Mouse (Mus musculus) intestine, embryonic 15.5 days (tissue): ENCODE measurements around the gene Nrip3. TPM values are rescaled to one million over a fixed set of nuclear protein-coding genes. Genes with fewer than 3 reads are reported as not detected.

ENCODE experiments used
- ATAC-seq: fragments of 200-750 bp; cut with Nextera tagmentation; 2 replicates; pipeline ENCODE4 v1.8.0; 2017; ENCODE audit warnings: moderate TSS enrichment, moderate library complexity
- H3K27ac ChIP-seq: fragments of 300-500 bp; sonication (generic); 2 replicates; pipeline ENCODE4 v1.5.1; 2015; ENCODE audit warnings: mild to moderate bottlenecking, inconsistent platforms
- H3K27me3 ChIP-seq: fragments of 300-500 bp; sonication (generic); replicated peaks from 2 replicates; pipeline ENCODE4 v1.6.1; 2015; ENCODE audit warnings: inconsistent platforms
- H3K36me3 ChIP-seq: fragments of 300-500 bp; sonication (generic); 2 replicates; pipeline ENCODE4 v1.6.1; 2015; ENCODE audit warnings: inconsistent platforms
- H3K4me1 ChIP-seq: fragments of 300-500 bp; sonication (generic); replicated peaks from 2 replicates; pipeline ENCODE4 v1.6.1; 2015; ENCODE audit warnings: inconsistent platforms
- H3K4me2 ChIP-seq: fragments of 300-500 bp; sonication (generic); replicated peaks from 2 replicates; pipeline ENCODE4 v1.6.1; 2015; ENCODE audit warnings: mild to moderate bottlenecking, inconsistent platforms
- H3K4me3 ChIP-seq: fragments of 300-500 bp; sonication (generic); replicated peaks from 2 replicates; pipeline ENCODE4 v1.5.1; 2015; ENCODE audit warnings: inconsistent platforms
- H3K9ac ChIP-seq: fragments of 300-500 bp; sonication (generic); 2 replicates; pipeline ENCODE4 v1.6.1; 2015; ENCODE audit warnings: inconsistent platforms
- H3K9me3 ChIP-seq: fragments of 300-500 bp; sonication (generic); 2 replicates; pipeline ENCODE4 v1.6.1; 2016; ENCODE audit warnings: inconsistent platforms
- WGBS: fragments of 180-500 bp; shearing (Covaris S2); methylation state at CpG from one replicate; pipeline ENCODE4 v1.1.7; 2015; 5-methylcytosine and 5-hydroxymethylcytosine counted together
- polyA plus RNA-seq: library from polyadenylated mRNA; unstranded; fragments of >200 nt; fragmentation: Nextera tagmentation; extraction: Ambion mirVana; gene quantifications from 2 replicates; pipeline ENCODE4 v1.2.1, GENCODE M21; 2015

Nrip3 gene
- polyA plus RNA-seq, 1 experiment from 2014 or later, result 0.36 TPM

DNA sequence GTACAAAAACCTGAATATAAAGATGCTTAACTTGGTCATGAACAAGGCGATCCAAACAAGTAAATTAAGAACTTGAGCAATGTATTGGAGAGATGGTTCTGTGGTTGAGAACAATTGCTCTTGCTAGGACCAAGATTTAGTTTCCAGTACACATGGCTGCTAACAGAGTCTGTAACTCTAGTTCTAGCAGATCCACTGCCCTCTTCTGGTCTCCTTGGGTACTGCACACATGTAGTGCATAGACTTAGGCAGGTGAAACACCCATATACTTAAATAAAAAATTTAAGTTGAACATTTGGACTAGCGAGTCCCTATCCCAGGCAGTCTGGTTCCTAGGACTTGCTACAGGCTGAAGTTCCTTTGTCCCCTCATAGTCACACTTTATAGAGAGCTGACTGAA, 59.2 kb downstream of the Nrip3 start:
- 95% methylated on average over 2 of the region's 2 CpGs for WGBS
- H3K4me2 ChIP-seq, result no peak overlapping the region
- no peak for ATAC-seq

GRCm38 (mm10) chr7:109719286-109719685, 62.5 kb downstream of the Nrip3 start:
- no peaks in the 10 kb centered on the region for H3K9me3 ChIP-seq
- H3K9ac ChIP-seq, result no peak overlapping the region
- ATAC-seq, result no peak
- no peak overlapping the region for H3K4me2 ChIP-seq
- H3K27me3 ChIP-seq, result no peaks in the 10 kb centered on the region
- no peaks in the 10 kb centered on the region for H3K36me3 ChIP-seq
- no peak overlapping the region for H3K27ac ChIP-seq
- no peaks in the 10 kb centered on the region for H3K4me1 ChIP-seq
- 64% methylated on average over 9 of the region's 9 CpGs for WGBS
- H3K4me3 ChIP-seq, result no peak overlapping the region

More for the DNA sequence above, 59.2 kb downstream of the Nrip3 start:
- H3K4me1 ChIP-seq, result no peaks in the 10 kb centered on the region
- H3K36me3 ChIP-seq, result no peaks in the 10 kb centered on the region
- H3K4me3 ChIP-seq, result no peak overlapping the region
- H3K27ac ChIP-seq, result no peak overlapping the region
- no peak overlapping the region for H3K9ac ChIP-seq
- H3K9me3 ChIP-seq, result no peaks in the 10 kb centered on the region
- H3K27me3 ChIP-seq, result no peaks in the 10 kb centered on the region

DNA sequence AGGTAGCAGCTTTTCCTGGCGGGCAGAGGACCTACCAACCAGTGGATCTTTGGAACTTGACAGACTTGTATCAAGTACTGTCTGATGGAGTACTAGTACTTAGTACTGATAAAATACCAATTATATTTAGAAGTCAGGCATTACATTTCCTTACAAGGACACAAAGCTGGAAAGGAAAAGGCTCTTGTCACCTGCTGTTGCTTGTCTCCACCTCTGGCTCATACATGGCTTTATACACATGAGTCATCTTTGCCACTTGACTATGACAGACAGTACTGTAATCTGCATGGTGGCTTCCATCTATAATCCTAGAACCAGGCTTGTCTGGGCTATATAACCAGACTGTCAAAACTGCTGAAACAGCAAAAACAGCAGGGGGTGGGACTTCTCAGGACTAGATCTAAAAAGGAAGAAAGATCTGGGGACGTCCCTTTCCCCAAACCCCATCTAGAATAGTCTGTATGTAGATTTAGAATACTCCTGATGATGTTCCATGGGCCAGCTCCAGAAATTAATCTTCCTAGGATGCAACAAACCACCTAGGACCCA, 68.3 kb downstream of the Nrip3 start:
- Histone ChIP-seq H3K9me3 (no peaks in the 10 kb centered on the region), H3K36me3 (no peaks in the 10 kb centered on the region; the same call in 1 of the 2 replicates), H3K27ac (no peak overlapping the region), H3K4me2 (no peak overlapping the region), H3K4me1 (0 out of 2 replicates have a peak, but pooled peaks cover 3% of the 10 kb centered on the region), H3K27me3 (no peaks in the 10 kb centered on the region), H3K9ac (no peak overlapping the region), H3K4me3 (no peak overlapping the region)
- no peak for ATAC-seq
- 91% methylated on average over 2 of the region's 2 CpGs for WGBS

GRCm38 (mm10) chr7:109712198-109712597, 69.6 kb downstream of the Nrip3 start:
- ATAC-seq, result no peak
- WGBS, result 89% methylated on average over 7 of the region's 7 CpGs
- 0 out of 2 replicates have a peak, but pooled peaks cover 3% of the 10 kb centered on the region for H3K4me1 ChIP-seq

GRCm38 (mm10) chr7:109710069-109710468, 71.8 kb downstream of the Nrip3 start:
- Histone ChIP-seq H3K9ac (no peak overlapping the region), H3K4me1 (0 out of 2 replicates have a peak, but pooled peaks cover 3% of the 10 kb centered on the region), H3K4me3 (no peak overlapping the region), H3K9me3 (no peaks in the 10 kb centered on the region), H3K27ac (no peak overlapping the region), H3K27me3 (no peaks in the 10 kb centered on the region), H3K36me3 (no peaks in the 10 kb centered on the region; the same call in 1 of the 2 replicates), H3K4me2 (no peak overlapping the region)
- ATAC-seq, result no peak
- WGBS, result 36% methylated on average over 1 of the region's 1 CpGs

More at GRCm38 (mm10) chr7:109712198-109712597, 69.6 kb downstream of the Nrip3 start:
- no peaks in the 10 kb centered on the region; the same call in 1 of the 2 replicates for H3K36me3 ChIP-seq
- H3K9me3 ChIP-seq, result no peaks in the 10 kb centered on the region
- H3K4me2 ChIP-seq, result no peak overlapping the region
- no peaks in the 10 kb centered on the region for H3K27me3 ChIP-seq
- no peak overlapping the region for H3K9ac ChIP-seq
- no peak overlapping the region for H3K4me3 ChIP-seq
- no peak overlapping the region for H3K27ac ChIP-seq

GRCm38 (mm10) chr7:109708961-109709382, 72.9 kb downstream of the Nrip3 start:
- WGBS, result 21% methylated on average over 3 of the region's 3 CpGs
- no peak overlapping the region for H3K4me2 ChIP-seq
- peak; percentile 52; the same call in 1 of the 2 replicates for ATAC-seq
- H3K4me1 ChIP-seq, result 0 out of 2 replicates have a peak, but pooled peaks cover 3% of the 10 kb centered on the region
- H3K36me3 ChIP-seq, result no peaks in the 10 kb centered on the region; the same call in 1 of the 2 replicates
- H3K9ac ChIP-seq, result no peak overlapping the region
- no peaks in the 10 kb centered on the region for H3K9me3 ChIP-seq
- peak overlapping the region; percentile 38 for H3K27ac ChIP-seq
- H3K4me3 ChIP-seq, result no peak overlapping the region
- H3K27me3 ChIP-seq, result no peaks in the 10 kb centered on the region

Other genes starting within 250 kb of the Nrip3 start
- 61.3 and 64.4 TPM in 2 replicates for gene St5, start 78.4 kb downstream of the Nrip3 start, polyA plus RNA-seq
- gene Akip1, start 78.3 kb downstream of the Nrip3 start, polyA plus RNA-seq, result 38.1 and 38.6 TPM in 2 replicates
- 0.14 and 0.16 TPM in 2 replicates for gene BC051019, start 58.2 kb downstream of the Nrip3 start, polyA plus RNA-seq
- gene Ascl3, start 50.3 kb downstream of the Nrip3 start, polyA plus RNA-seq, result not detected in 2 replicates
- gene Tmem9b, start 29.1 kb downstream of the Nrip3 start, polyA plus RNA-seq, result 64.4 and 65.2 TPM in 2 replicates
- 1.6 and 1.7 TPM in 2 replicates for gene Scube2, start 83.7 kb upstream of the Nrip3 start, polyA plus RNA-seq
- 24.9 and 25.7 TPM in 2 replicates for gene Dennd5a, start 178.4 kb upstream of the Nrip3 start, polyA plus RNA-seq
- 74.6 and 81.9 TPM in 2 replicates for gene Tmem41b, start 204.9 kb upstream of the Nrip3 start, polyA plus RNA-seq
- 43.7 and 44.4 TPM in 2 replicates for gene Ipo7, start 236.2 kb upstream of the Nrip3 start, polyA plus RNA-seq